Mouse (Mus musculus): ENCODE data around the gene Fam71e2.
"Not testable (repeated sequence)": the region's sequence is repeated elsewhere in the genome, so short reads cannot be mapped to it uniquely, and the experiment has no call there.

Fam71e2 gene

GRCm38 (mm10) chr7:4771202-4771601 lies at the start of gene Fam71e2:
TSS of gene Fam71e2 (minus strand) at chr7:4771302.
- no peak for DNase-seq (ENCODE audit: low read depth, low spot score)

GRCm38 (mm10) chr7:4816559-4816958 lies 45.5 kb upstream of the Fam71e2 start:
- no peak for DNase-seq (ENCODE audit: low read depth, low spot score)

GRCm38 (mm10) chr7:4813105-4813791 lies 42.1 kb upstream of the Fam71e2 start:
- DNase-seq (ENCODE audit: low read depth, low spot score), result no peak

- peak; percentile 99 for DNase-seq (ENCODE audit: low read depth, low spot score)
Measured at GRCm38 (mm10) chr7:4812303-4813104, 41.4 kb upstream of the Fam71e2 start, which contains the start of gene Ube2s. TSS of gene Ube2s (minus strand) at chr7:4812590.

- DNase-seq (ENCODE audit: low read depth, low spot score), result no peak
Measured at GRCm38 (mm10) chr7:4811842-4812302, 40.8 kb upstream of the Fam71e2 start.

GRCm38 (mm10) chr7:4811131-4811530 lies 40.0 kb upstream of the Fam71e2 start:
- DNase-seq (ENCODE audit: low read depth, low spot score), result not testable (repeated sequence)

GRCm38 (mm10) chr7:4806716-4807115 lies 35.6 kb upstream of the Fam71e2 start:
- no peak for DNase-seq (ENCODE audit: low read depth, low spot score)

- no peak for DNase-seq (ENCODE audit: low read depth, low spot score)
Measured at GRCm38 (mm10) chr7:4802247-4802646, 31.1 kb upstream of the Fam71e2 start.

GRCm38 (mm10) chr7:4795767-4796433 lies 24.8 kb upstream of the Fam71e2 start:
- no peak for DNase-seq (ENCODE audit: low read depth, low spot score)

- no peak for DNase-seq (ENCODE audit: low read depth, low spot score)
Measured at GRCm38 (mm10) chr7:4794631-4795168, 23.6 kb upstream of the Fam71e2 start.

- DNase-seq (ENCODE audit: low read depth, low spot score), result no peak
Measured at GRCm38 (mm10) chr7:4793674-4794073, 22.6 kb upstream of the Fam71e2 start.

- DNase-seq (ENCODE audit: low read depth, low spot score), result not testable (repeated sequence)
Measured at GRCm38 (mm10) chr7:4793248-4793647, 22.1 kb upstream of the Fam71e2 start.

- peak; percentile 91 for DNase-seq (ENCODE audit: low read depth, low spot score)
Measured at GRCm38 (mm10) chr7:4792278-4793212, 21.4 kb upstream of the Fam71e2 start, which contains the start of gene Rpl28. TSS of gene Rpl28 (plus strand) at chr7:4792874.

- no peak for DNase-seq (ENCODE audit: low read depth, low spot score)
Measured at GRCm38 (mm10) chr7:4789436-4789935, 18.4 kb upstream of the Fam71e2 start, which contains the start of gene Tmem238. TSS of gene Tmem238 (minus strand) at chr7:4789656.

GRCm38 (mm10) chr7:4788499-4789435 lies 17.7 kb upstream of the Fam71e2 start:
- no peak for DNase-seq (ENCODE audit: low read depth, low spot score)

GRCm38 (mm10) chr7:4783667-4784268 lies 12.7 kb upstream of the Fam71e2 start:
- no peak for DNase-seq (ENCODE audit: low read depth, low spot score)

GRCm38 (mm10) chr7:4782759-4783158 lies 11.7 kb upstream of the Fam71e2 start, which contains the start of the genes Il11 and Tmem190:
TSS of gene Il11 (minus strand) at chr7:4782859.
TSS of gene Tmem190 (plus strand) at chr7:4782937.
- DNase-seq (ENCODE audit: low read depth, low spot score), result no peak

GRCm38 (mm10) chr7:4782130-4782529 lies 11.0 kb upstream of the Fam71e2 start:
- no peak for DNase-seq (ENCODE audit: low read depth, low spot score)

- DNase-seq (ENCODE audit: low read depth, low spot score), result no peak
Measured at GRCm38 (mm10) chr7:4779921-4780320, 8.8 kb upstream of the Fam71e2 start.

Data from retina, adult 2 months (tissue).